Mouse (Mus musculus) heart, postnatal 0 days (tissue): ENCODE measurements around the gene Ndufc2.

Experiments used
- CTCF ChIP-seq: IDR thresholded peaks from 2 replicates; pipeline ENCODE4 v1.5.1; 2016; ENCODE audit warnings: antibody characterized with exemption, control low read depth, low read depth
- EP300 ChIP-seq: IDR thresholded peaks from 2 replicates; pipeline ENCODE4 v1.6.1; 2016; ENCODE audit warnings: antibody characterized with exemption, low read depth

GRCm38 (mm10) chr7:97416473-97416872 lies 16.7 kb downstream of the Ndufc2 start:
- TF ChIP-seq CTCF = no peak
- no peak for TF ChIP-seq EP300
